Mouse (Mus musculus): ENCODE results near the gene Adam8.

GRCm38 (mm10) chr7:139970979-139971378, 21.4 kb downstream of the Adam8 start:
- no peak for TF ChIP-seq CTCF (IDR thresholded peaks at IDR 0.05; ENCODE audit: control insufficient read depth, insufficient read depth, insufficient read length)
- TF ChIP-seq CEBPB (IDR thresholded peaks at IDR 0.05; ENCODE audit: low read depth): no peak
- no peak for TF ChIP-seq USF1 (IDR thresholded peaks at IDR 0.05; ENCODE audit: low read depth)
- no peak for TF ChIP-seq MAX (IDR thresholded peaks at IDR 0.05)
